Mouse (Mus musculus): Measurements from ENCODE around the gene Pld1.

DNA sequence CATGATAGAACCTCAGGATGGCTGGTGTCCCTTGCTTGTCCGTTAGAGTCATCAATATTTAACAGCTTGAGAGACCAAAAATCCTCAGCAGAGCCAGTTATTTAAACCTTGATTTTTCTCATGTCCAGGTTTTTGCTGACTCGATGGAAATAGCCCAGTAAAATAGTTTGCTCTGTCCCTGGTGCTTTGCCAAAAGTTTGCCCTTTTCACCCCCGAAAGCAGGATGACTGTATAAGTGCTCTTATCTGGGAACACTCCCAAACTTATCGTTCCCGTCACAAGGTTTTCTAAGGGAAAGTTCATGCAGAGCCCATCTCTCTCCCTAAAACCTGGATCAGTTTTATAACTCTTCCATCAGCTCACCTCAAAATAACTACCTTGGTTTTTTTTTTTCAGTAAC is 173.0 kb downstream of the Pld1 start:
- TF ChIP-seq CTCF (conservative IDR thresholded peaks at IDR 0.05; ENCODE audit: low read length) (no peak), POU5F1 (IDR thresholded peaks at IDR 0.05; ENCODE audit: borderline replicate concordance, low read length) (no peak)
